Mouse (Mus musculus) embryonic facial prominence, embryonic 15.5 days (tissue): ENCODE data around the gene Alox12e. TPM values are rescaled to one million over a fixed set of nuclear protein-coding genes. Genes with fewer than 3 reads are reported as not detected.
A peak's percentile ranks its signal among the peaks of the same experiment; 100 is the strongest.

Source experiments
- ATAC-seq: fragments of 200-750 bp; cut with Nextera tagmentation; 2 replicates; pipeline ENCODE4 v1.8.0; 2017; ENCODE audit warnings: low read depth, moderate TSS enrichment; ENCODE audit not compliant: insufficient number of reproducible peaks, low FRiP score, low TSS enrichment
- H3K27ac ChIP-seq: fragments of 300-500 bp; sonication (generic); replicated peaks from 2 replicates; pipeline ENCODE4 v1.5.1; 2015; ENCODE audit warnings: mild to moderate bottlenecking, inconsistent platforms
- H3K27me3 ChIP-seq: fragments of 300-500 bp; sonication (generic); 2 replicates; pipeline ENCODE4 v1.6.1; 2015; ENCODE audit warnings: inconsistent platforms
- H3K36me3 ChIP-seq: fragments of 300-500 bp; sonication (generic); 2 replicates; pipeline ENCODE4 v1.6.1; 2015; ENCODE audit warnings: mild to moderate bottlenecking, inconsistent platforms
- H3K4me1 ChIP-seq: fragments of 300-500 bp; sonication (generic); 2 replicates; pipeline ENCODE4 v1.6.1; 2015; ENCODE audit warnings: inconsistent platforms
- H3K4me2 ChIP-seq: fragments of 300-500 bp; sonication (generic); replicated peaks from 2 replicates; pipeline ENCODE4 v1.6.1; 2015; ENCODE audit warnings: mild to moderate bottlenecking, inconsistent platforms
- H3K4me3 ChIP-seq: fragments of 300-500 bp; sonication (generic); replicated peaks from 2 replicates; pipeline ENCODE4 v1.5.1; 2015; ENCODE audit warnings: mild to moderate bottlenecking, inconsistent platforms
- H3K9ac ChIP-seq: fragments of 300-500 bp; sonication (generic); 2 replicates; pipeline ENCODE4 v1.6.1; 2015; ENCODE audit warnings: inconsistent platforms
- H3K9me3 ChIP-seq: fragments of 300-500 bp; sonication (generic); replicated peaks from 2 replicates; pipeline ENCODE4 v1.6.1; 2016; ENCODE audit warnings: inconsistent platforms
- WGBS: fragments of 180-500 bp; shearing (Covaris S2); methylation state at CpG from one replicate; pipeline ENCODE4 v1.1.7; 2015; 5-methylcytosine and 5-hydroxymethylcytosine counted together
- polyA plus RNA-seq: library from polyadenylated mRNA; unstranded; fragments of >200 nt; fragmentation: Nextera tagmentation; extraction: Ambion mirVana; gene quantifications from 2 replicates; pipeline ENCODE4 v1.2.1, GENCODE M21; 2015

Gene Alox12e
- polyA plus RNA-seq, 1 experiment from 2014 or later = 6.9 TPM

DNA sequence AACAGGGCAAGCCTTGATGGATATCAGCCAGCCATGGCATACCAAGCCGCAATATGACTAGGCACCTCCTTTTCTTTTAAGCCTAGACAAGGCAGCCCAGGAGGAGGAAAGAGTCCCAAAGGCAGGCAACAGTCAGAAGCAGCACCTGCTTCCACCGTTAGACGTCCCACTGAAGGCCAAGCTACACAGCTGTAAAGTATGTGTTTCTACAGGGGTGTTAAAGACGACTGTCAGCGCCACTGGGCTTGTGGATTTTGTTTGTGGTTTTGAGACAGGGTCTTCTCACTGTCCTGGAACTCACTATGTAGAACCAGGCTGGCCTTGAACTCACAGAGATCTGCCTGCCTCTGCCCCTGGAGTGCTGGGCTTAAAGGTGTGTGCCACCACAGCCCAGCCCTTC is 36.7 kb downstream of the Alox12e start:
- H3K27me3 ChIP-seq = no peaks in the 10 kb centered on the region
- no peak overlapping the region for H3K9ac ChIP-seq
- H3K36me3 ChIP-seq = no peaks in the 10 kb centered on the region
- H3K27ac ChIP-seq = no peak overlapping the region
- H3K9me3 ChIP-seq = no peaks in the 10 kb centered on the region
- no peak overlapping the region for H3K4me3 ChIP-seq
- no peak for ATAC-seq
- WGBS = 67% methylated on average over 5 of the region's 5 CpGs
- H3K4me1 ChIP-seq = 0 out of 2 replicates have a peak, but pooled peaks cover 3% of the 10 kb centered on the region
- H3K4me2 ChIP-seq = no peak overlapping the region

DNA sequence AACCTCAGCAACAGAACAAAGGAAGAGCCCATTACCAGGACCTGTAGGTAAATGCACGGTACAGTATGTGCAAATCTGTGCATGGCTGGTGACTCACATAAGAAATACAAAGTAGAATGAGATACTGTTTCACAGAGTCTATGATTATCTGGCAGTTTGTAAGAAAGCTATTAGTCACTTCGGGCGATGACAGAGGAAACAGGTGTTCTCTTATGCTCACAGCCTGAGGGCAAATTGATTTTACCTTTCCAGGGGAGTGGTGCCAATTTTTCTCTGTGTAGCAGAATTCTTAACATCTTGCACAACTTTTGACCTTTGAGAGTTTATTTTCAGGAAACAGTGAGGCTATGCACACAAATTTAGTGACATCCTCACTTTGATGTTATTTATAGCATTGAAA is 37.7 kb downstream of the Alox12e start:
- H3K36me3 ChIP-seq = no peaks in the 10 kb centered on the region
- H3K27me3 ChIP-seq = no peaks in the 10 kb centered on the region
- 45% methylated on average over 3 of the region's 3 CpGs for WGBS
- no peak overlapping the region for H3K27ac ChIP-seq
- no peaks in the 10 kb centered on the region for H3K9me3 ChIP-seq
- H3K9ac ChIP-seq = no peak overlapping the region
- H3K4me1 ChIP-seq = peaks cover 7% of the 10 kb centered on the region; the same call in 1 of the 2 replicates
- H3K4me2 ChIP-seq = no peak overlapping the region
- ATAC-seq = no peak
- H3K4me3 ChIP-seq = no peak overlapping the region

DNA sequence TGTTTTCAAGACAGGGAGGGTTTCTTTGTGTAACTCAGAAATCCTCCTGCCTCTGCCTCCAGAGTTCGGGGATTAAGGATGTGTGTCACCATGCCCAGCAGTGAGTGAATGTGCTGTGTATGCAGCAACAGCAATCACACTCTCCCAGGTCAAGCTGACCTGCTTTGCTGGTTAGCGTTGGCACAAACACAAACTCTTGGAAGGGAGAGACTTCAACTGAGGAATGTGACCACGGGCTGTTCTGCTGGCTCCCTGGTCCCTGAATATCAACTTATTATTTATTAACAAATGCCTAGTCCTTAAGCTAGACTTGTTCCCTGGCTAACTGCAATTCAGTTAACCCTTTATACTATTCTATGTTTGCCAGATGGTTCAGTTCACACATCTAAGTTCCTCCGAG is 38.8 kb downstream of the Alox12e start:
- Histone ChIP-seq H3K4me1 (peaks cover 7% of the 10 kb centered on the region; the same call in 1 of the 2 replicates), H3K9me3 (no peaks in the 10 kb centered on the region), H3K27ac (no peak overlapping the region), H3K36me3 (no peaks in the 10 kb centered on the region), H3K27me3 (no peaks in the 10 kb centered on the region), H3K4me2 (no peak overlapping the region), H3K9ac (no peak overlapping the region), H3K4me3 (no peak overlapping the region)
- no peak for ATAC-seq
- 78% methylated on average over 4 of the region's 4 CpGs for WGBS

DNA sequence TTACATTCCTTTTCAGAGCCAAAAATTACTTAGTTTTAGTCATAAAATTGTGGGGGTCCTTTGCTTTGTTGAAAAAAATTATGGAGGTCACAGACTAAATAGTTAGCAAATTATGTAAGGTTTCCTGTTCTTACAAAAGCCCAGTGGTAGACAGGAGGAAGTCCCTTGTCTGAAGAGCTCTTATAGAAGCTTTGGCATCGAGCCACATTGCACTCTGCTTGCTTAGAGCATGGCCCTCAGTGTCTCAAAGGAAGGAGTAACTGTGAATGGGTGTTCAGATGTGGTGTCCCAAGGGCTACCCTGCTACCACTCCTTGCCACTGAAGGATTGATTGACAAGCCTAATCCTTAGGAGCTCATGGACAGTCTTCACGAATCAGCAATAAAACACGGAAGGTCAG is 42.0 kb downstream of the Alox12e start:
- no peak for ATAC-seq
- H3K27ac ChIP-seq = no peak overlapping the region
- WGBS = 57% methylated on average over 3 of the region's 3 CpGs

DNA sequence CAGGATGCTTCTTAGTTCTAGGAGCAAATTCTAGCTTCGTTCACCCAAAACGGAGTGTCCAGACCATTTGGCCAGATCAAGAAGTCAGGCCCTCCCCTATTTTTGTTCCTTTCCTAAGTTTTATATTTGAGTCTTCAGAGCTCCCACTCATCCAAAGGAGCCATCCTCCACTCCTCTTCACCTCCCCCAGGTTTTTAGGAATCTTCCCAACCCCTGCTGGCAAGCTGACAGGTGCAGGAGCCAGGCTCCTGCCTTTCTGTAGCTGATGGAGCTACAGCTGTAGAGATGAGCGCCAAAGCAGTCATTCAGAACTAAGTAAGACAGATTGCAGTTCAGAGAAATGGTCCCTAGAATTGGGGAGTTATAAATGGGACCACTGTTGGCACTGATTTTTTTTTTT is 43.5 kb downstream of the Alox12e start:
- Histone ChIP-seq H3K4me2 (no peak overlapping the region), H3K27me3 (no peaks in the 10 kb centered on the region), H3K9me3 (no peaks in the 10 kb centered on the region), H3K27ac (no peak overlapping the region), H3K36me3 (no peaks in the 10 kb centered on the region), H3K4me1 (peaks cover 7% of the 10 kb centered on the region; the same call in 1 of the 2 replicates), H3K4me3 (no peak overlapping the region), H3K9ac (no peak overlapping the region)
- WGBS = 83% methylated on average over 3 of the region's 3 CpGs
- ATAC-seq = no peak

More for the DNA sequence above, 42.0 kb downstream of the Alox12e start:
- Histone ChIP-seq H3K4me1 (peaks cover 7% of the 10 kb centered on the region; the same call in 1 of the 2 replicates), H3K36me3 (no peaks in the 10 kb centered on the region), H3K4me2 (no peak overlapping the region), H3K27me3 (no peaks in the 10 kb centered on the region), H3K9me3 (no peaks in the 10 kb centered on the region), H3K9ac (no peak overlapping the region), H3K4me3 (no peak overlapping the region)

DNA sequence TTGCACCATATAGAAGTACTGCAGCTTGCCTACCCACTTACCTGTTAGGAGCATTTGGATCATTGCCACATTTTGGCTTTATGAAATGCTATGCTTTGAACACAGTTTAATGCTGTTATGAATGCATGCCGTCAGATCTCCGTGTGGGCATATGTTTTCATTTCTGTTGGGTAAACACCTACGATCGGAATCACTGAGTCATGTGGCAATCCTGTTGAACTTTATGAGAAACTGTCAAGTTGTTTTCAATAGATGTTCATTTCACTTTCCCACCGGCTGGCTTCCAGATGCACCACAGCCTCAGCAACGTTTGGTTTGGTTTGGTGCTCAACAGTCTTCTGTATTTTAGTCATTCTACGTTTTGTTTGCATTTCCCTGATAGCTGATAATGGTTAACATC is 50.8 kb downstream of the Alox12e start:
- Histone ChIP-seq H3K4me1 (no peaks in the 10 kb centered on the region), H3K4me3 (no peak overlapping the region), H3K4me2 (no peak overlapping the region), H3K9ac (no peak overlapping the region), H3K9me3 (no peaks in the 10 kb centered on the region), H3K27me3 (no peaks in the 10 kb centered on the region), H3K27ac (no peak overlapping the region), H3K36me3 (no peaks in the 10 kb centered on the region)
- 56% methylated on average over 7 of the region's 7 CpGs for WGBS
- ATAC-seq = no peak

DNA sequence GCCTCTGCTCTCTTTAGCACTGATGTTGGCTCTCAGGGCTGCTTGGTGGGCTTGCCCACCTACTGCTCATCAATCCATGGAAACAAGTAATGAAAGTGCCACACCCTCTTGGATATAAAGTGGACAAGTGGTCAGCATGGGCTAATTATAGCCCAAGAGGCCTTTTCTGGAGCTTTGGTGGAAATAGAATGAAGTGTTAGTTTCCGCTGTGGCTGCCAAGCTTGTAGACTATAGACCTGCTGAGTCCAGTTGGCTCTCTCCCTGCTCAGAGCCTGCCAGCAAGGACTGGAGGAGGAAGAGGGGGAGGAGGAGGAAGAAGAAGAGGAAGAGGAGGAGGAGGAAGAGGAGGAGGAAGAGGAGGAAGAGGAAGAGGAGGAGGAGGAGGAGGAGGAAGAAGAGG is 56.0 kb downstream of the Alox12e start:
- no peak for ATAC-seq
- 69% methylated on average over 1 of the region's 1 CpGs for WGBS
- Histone ChIP-seq H3K9ac (no peak overlapping the region), H3K4me1 (0 out of 2 replicates have a peak, but pooled peaks cover 3% of the 10 kb centered on the region), H3K27ac (peak overlapping the region; percentile 66), H3K9me3 (no peaks in the 10 kb centered on the region), H3K4me3 (no peak overlapping the region), H3K4me2 (no peak overlapping the region), H3K36me3 (no peaks in the 10 kb centered on the region), H3K27me3 (no peaks in the 10 kb centered on the region)

DNA sequence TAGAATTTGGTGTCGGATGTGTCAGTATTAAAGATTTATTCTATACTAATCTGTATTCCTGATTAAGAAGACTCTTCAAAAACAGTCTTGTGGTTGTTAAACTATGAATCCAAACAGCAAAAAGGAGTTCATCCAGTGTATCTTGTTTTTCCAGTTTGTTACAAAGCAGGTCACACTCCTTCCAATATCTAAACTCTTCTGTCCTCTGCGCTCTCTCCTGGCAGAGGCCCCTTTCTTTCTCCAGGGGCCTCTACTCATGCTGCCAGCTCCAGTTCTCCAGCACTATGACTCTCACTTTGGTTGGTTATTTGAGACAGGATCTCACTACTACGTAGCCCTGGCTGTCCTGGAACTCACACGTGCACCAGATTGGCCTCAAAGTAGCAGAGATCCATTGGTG is 56.6 kb downstream of the Alox12e start:
- Histone ChIP-seq H3K36me3 (no peaks in the 10 kb centered on the region), H3K27ac (peak overlapping the region; percentile 80), H3K4me1 (0 out of 2 replicates have a peak, but pooled peaks cover 3% of the 10 kb centered on the region), H3K27me3 (no peaks in the 10 kb centered on the region), H3K9me3 (no peaks in the 10 kb centered on the region), H3K4me2 (no peak overlapping the region), H3K4me3 (no peak overlapping the region), H3K9ac (no peak overlapping the region)
- no peak for ATAC-seq
- 58% methylated on average over 4 of the region's 4 CpGs for WGBS

Other genes with a start within 250 kb of the Alox12e start
- gene Asgr2, start 230.0 kb downstream of the Alox12e start, polyA plus RNA-seq = 0.12 and 0.26 TPM in 2 replicates
- gene Mgl2, start 192.3 kb downstream of the Alox12e start, polyA plus RNA-seq = 0.42 and 2.1 TPM in 2 replicates
- 1.5 and 2.6 TPM in 2 replicates for gene Clec10a, start 166.4 kb downstream of the Alox12e start, polyA plus RNA-seq
- 6.9 and 11.2 TPM in 2 replicates for gene Slc16a11, start 109.9 kb downstream of the Alox12e start, polyA plus RNA-seq
- gene Slc16a13, start 101.6 kb downstream of the Alox12e start, polyA plus RNA-seq = 10.3 and 13.2 TPM in 2 replicates
- gene Bcl6b, start 92.8 kb downstream of the Alox12e start, polyA plus RNA-seq = 11.9 and 12.4 TPM in 2 replicates
- gene 0610010K14Rik, start 84.7 kb downstream of the Alox12e start, polyA plus RNA-seq = 157 and 177 TPM in 2 replicates
- gene Gm21988, start 82.8 kb downstream of the Alox12e start, polyA plus RNA-seq = 9.5 and 12.0 TPM in 2 replicates
- 231 and 240 TPM in 2 replicates for gene Rnasek, start 82.8 kb downstream of the Alox12e start, polyA plus RNA-seq
- gene Alox12, start 67.3 kb downstream of the Alox12e start, polyA plus RNA-seq = 15.4 and 17.6 TPM in 2 replicates
- gene Alox15, start 29.4 kb upstream of the Alox12e start, polyA plus RNA-seq = 1.3 and 2.6 TPM in 2 replicates
- 33.6 and 35.0 TPM in 2 replicates for gene Pelp1, start 87.4 kb upstream of the Alox12e start, polyA plus RNA-seq
- gene Arrb2, start 110.0 kb upstream of the Alox12e start, polyA plus RNA-seq = 26.1 and 28.8 TPM in 2 replicates
- gene Med11, start 129.3 kb upstream of the Alox12e start, polyA plus RNA-seq = 37.0 and 42.9 TPM in 2 replicates
- gene Zmynd15, start 136.8 kb upstream of the Alox12e start, polyA plus RNA-seq = 0.63 and 0.71 TPM in 2 replicates
- 4.1 and 4.5 TPM in 2 replicates for gene Cxcl16, start 137.4 kb upstream of the Alox12e start, polyA plus RNA-seq
- 1.1 TPM in 1 of 2 replicates, not detected in the other for gene Tm4sf5, start 182.6 kb upstream of the Alox12e start, polyA plus RNA-seq
- 0.35 and 0.60 TPM in 2 replicates for gene Vmo1, start 192.0 kb upstream of the Alox12e start, polyA plus RNA-seq
- gene Gltpd2, start 196.6 kb upstream of the Alox12e start, polyA plus RNA-seq = 0.44 and 0.59 TPM in 2 replicates
- gene Psmb6, start 202.7 kb upstream of the Alox12e start, polyA plus RNA-seq = 727 and 733 TPM in 2 replicates
- gene Gm40193, start 210.3 kb upstream of the Alox12e start, polyA plus RNA-seq = 1.1 and 3.3 TPM in 2 replicates
- 10.3 and 13.2 TPM in 2 replicates for gene Pld2, start 217.4 kb upstream of the Alox12e start, polyA plus RNA-seq
- gene Mink1, start 240.3 kb upstream of the Alox12e start, polyA plus RNA-seq = 16.7 and 20.3 TPM in 2 replicates